Mouse (Mus musculus): ENCODE measurements around the gene Fitm2. TPM values are rescaled to one million over a fixed set of nuclear protein-coding genes. Genes with fewer than 3 reads are reported as not detected.

The Fitm2 gene
- polyA plus RNA-seq, 1 experiment from 2014 or later, result 3.8 TPM

- Histone ChIP-seq H3K36me3 (ENCODE audit: control insufficient read depth, insufficient read depth) (no peaks in the 10 kb centered on the region), H3K9ac (ENCODE audit: low read depth, low read length) (no peak overlapping the region), H3K9me3 (replicated peaks; ENCODE audit: control insufficient read depth, low read length) (no peaks in the 10 kb centered on the region), H3K4me1 (ENCODE audit: control insufficient read depth, low read depth, low read length) (no peaks in the 10 kb centered on the region), H3K4me2 (ENCODE audit: low read depth, low read length) (no peak overlapping the region), H3K27ac (ENCODE audit: low read length) (no peak overlapping the region), H3K4me3 (ENCODE audit: low read depth, low read length) (no peak overlapping the region), H3K27me3 (ENCODE audit: control insufficient read depth, insufficient read depth, low read depth, low read length) (peaks cover 24% of the 10 kb centered on the region)
- ATAC-seq (ENCODE audit: low read depth), result no peak
- WGBS (ENCODE audit: insufficient replicate concordance), result 18% methylated on average over 1 of the region's 1 CpGs
Measured at GRCm38 (mm10) chr2:163439488-163439887, 32.9 kb downstream of the Fitm2 start.

- no peak overlapping the region for H3K4me2 ChIP-seq (ENCODE audit: low read depth, low read length)
- no peaks in the 10 kb centered on the region for H3K36me3 ChIP-seq (ENCODE audit: control insufficient read depth, insufficient read depth)
- H3K4me1 ChIP-seq (ENCODE audit: control insufficient read depth, low read depth, low read length), result no peaks in the 10 kb centered on the region
- 3% methylated on average over 30 of the region's 30 CpGs for WGBS (ENCODE audit: insufficient replicate concordance)
- H3K9ac ChIP-seq (ENCODE audit: low read depth, low read length), result no peak overlapping the region
- no peak overlapping the region for H3K4me3 ChIP-seq (ENCODE audit: low read depth, low read length)
- H3K27me3 ChIP-seq (ENCODE audit: control insufficient read depth, insufficient read depth, low read depth, low read length), result peaks cover 24% of the 10 kb centered on the region
- no peak for ATAC-seq (ENCODE audit: low read depth)
- H3K9me3 ChIP-seq (replicated peaks; ENCODE audit: control insufficient read depth, low read length), result no peaks in the 10 kb centered on the region
- H3K27ac ChIP-seq (ENCODE audit: low read length), result no peak overlapping the region
Measured at GRCm38 (mm10) chr2:163438619-163439451, 33.6 kb downstream of the Fitm2 start.

GRCm38 (mm10) chr2:163438246-163438618 lies 34.2 kb downstream of the Fitm2 start, which contains the start of gene Gdap1l1:
TSS of gene Gdap1l1 (plus strand) at chr2:163438476.
- Histone ChIP-seq H3K27me3 (ENCODE audit: control insufficient read depth, insufficient read depth, low read depth, low read length) (peaks cover 24% of the 10 kb centered on the region), H3K36me3 (ENCODE audit: control insufficient read depth, insufficient read depth) (no peaks in the 10 kb centered on the region), H3K4me2 (ENCODE audit: low read depth, low read length) (no peak within 1 kb of the TSS), H3K9me3 (replicated peaks; ENCODE audit: control insufficient read depth, low read length) (no peaks in the 10 kb centered on the region), H3K9ac (ENCODE audit: low read depth, low read length) (no peak within 1 kb of the TSS), H3K27ac (ENCODE audit: low read length) (no peak within 1 kb of the TSS), H3K4me3 (ENCODE audit: low read depth, low read length) (no peak within 1 kb of the TSS), H3K4me1 (ENCODE audit: control insufficient read depth, low read depth, low read length) (no peaks in the 10 kb centered on the region)
- ATAC-seq (ENCODE audit: low read depth), result no peak
- WGBS (ENCODE audit: insufficient replicate concordance), result 7% methylated on average over 14 of the region's 18 CpGs

GRCm38 (mm10) chr2:163437800-163438199 lies 34.6 kb downstream of the Fitm2 start:
- no peaks in the 10 kb centered on the region for H3K36me3 ChIP-seq (ENCODE audit: control insufficient read depth, insufficient read depth)
- WGBS (ENCODE audit: insufficient replicate concordance), result 38% methylated on average over 4 of the region's 4 CpGs
- no peak overlapping the region for H3K9ac ChIP-seq (ENCODE audit: low read depth, low read length)
- ATAC-seq (ENCODE audit: low read depth), result no peak
- no peak overlapping the region for H3K4me2 ChIP-seq (ENCODE audit: low read depth, low read length)
- peaks cover 24% of the 10 kb centered on the region for H3K27me3 ChIP-seq (ENCODE audit: control insufficient read depth, insufficient read depth, low read depth, low read length)
- no peak overlapping the region for H3K27ac ChIP-seq (ENCODE audit: low read length)
- H3K4me1 ChIP-seq (ENCODE audit: control insufficient read depth, low read depth, low read length), result no peaks in the 10 kb centered on the region
- H3K4me3 ChIP-seq (ENCODE audit: low read depth, low read length), result no peak overlapping the region
- no peaks in the 10 kb centered on the region for H3K9me3 ChIP-seq (replicated peaks; ENCODE audit: control insufficient read depth, low read length)

- ATAC-seq (ENCODE audit: low read depth), result no peak
- H3K27me3 ChIP-seq (ENCODE audit: control insufficient read depth, insufficient read depth, low read depth, low read length), result peaks cover 15% of the 10 kb centered on the region
- H3K4me2 ChIP-seq (ENCODE audit: low read depth, low read length), result no peak overlapping the region
- 23% methylated on average over 4 of the region's 4 CpGs for WGBS (ENCODE audit: insufficient replicate concordance)
- H3K36me3 ChIP-seq (ENCODE audit: control insufficient read depth, insufficient read depth), result no peaks in the 10 kb centered on the region
- H3K9ac ChIP-seq (ENCODE audit: low read depth, low read length), result no peak overlapping the region
- no peak overlapping the region for H3K4me3 ChIP-seq (ENCODE audit: low read depth, low read length)
- H3K9me3 ChIP-seq (replicated peaks; ENCODE audit: control insufficient read depth, low read length), result no peaks in the 10 kb centered on the region
- no peaks in the 10 kb centered on the region for H3K4me1 ChIP-seq (ENCODE audit: control insufficient read depth, low read depth, low read length)
- no peak overlapping the region for H3K27ac ChIP-seq (ENCODE audit: low read length)
Measured at GRCm38 (mm10) chr2:163433971-163434370, 38.5 kb downstream of the Fitm2 start.

GRCm38 (mm10) chr2:163431289-163431688 lies 41.1 kb downstream of the Fitm2 start:
- Histone ChIP-seq H3K4me2 (ENCODE audit: low read depth, low read length) (no peak overlapping the region), H3K9me3 (replicated peaks; ENCODE audit: control insufficient read depth, low read length) (no peaks in the 10 kb centered on the region), H3K9ac (ENCODE audit: low read depth, low read length) (no peak overlapping the region), H3K4me1 (ENCODE audit: control insufficient read depth, low read depth, low read length) (no peaks in the 10 kb centered on the region), H3K27me3 (ENCODE audit: control insufficient read depth, insufficient read depth, low read depth, low read length) (no peaks in the 10 kb centered on the region), H3K4me3 (ENCODE audit: low read depth, low read length) (no peak overlapping the region), H3K36me3 (ENCODE audit: control insufficient read depth, insufficient read depth) (no peaks in the 10 kb centered on the region), H3K27ac (ENCODE audit: low read length) (no peak overlapping the region)
- 61% methylated on average over 9 of the region's 9 CpGs for WGBS (ENCODE audit: insufficient replicate concordance)
- no peak for ATAC-seq (ENCODE audit: low read depth)

GRCm38 (mm10) chr2:163428346-163429011 lies 44.0 kb downstream of the Fitm2 start:
- no peak overlapping the region for H3K4me3 ChIP-seq (ENCODE audit: low read depth, low read length)
- WGBS (ENCODE audit: insufficient replicate concordance), result 34% methylated on average over 4 of the region's 4 CpGs
- H3K9me3 ChIP-seq (replicated peaks; ENCODE audit: control insufficient read depth, low read length), result no peaks in the 10 kb centered on the region
- H3K4me2 ChIP-seq (ENCODE audit: low read depth, low read length), result no peak overlapping the region
- H3K27ac ChIP-seq (ENCODE audit: low read length), result no peak overlapping the region
- no peaks in the 10 kb centered on the region for H3K36me3 ChIP-seq (ENCODE audit: control insufficient read depth, insufficient read depth)
- no peak overlapping the region for H3K9ac ChIP-seq (ENCODE audit: low read depth, low read length)
- no peaks in the 10 kb centered on the region for H3K27me3 ChIP-seq (ENCODE audit: control insufficient read depth, insufficient read depth, low read depth, low read length)
- no peak for ATAC-seq (ENCODE audit: low read depth)
- no peaks in the 10 kb centered on the region for H3K4me1 ChIP-seq (ENCODE audit: control insufficient read depth, low read depth, low read length)

GRCm38 (mm10) chr2:163424597-163424996 lies 47.8 kb downstream of the Fitm2 start, which contains the start of gene Oser1:
TSS of gene Oser1 (minus strand) at chr2:163424697.
- WGBS (ENCODE audit: insufficient replicate concordance), result 62% methylated on average over 6 of the region's 6 CpGs
- Histone ChIP-seq H3K4me3 (ENCODE audit: low read depth, low read length) (no peak within 1 kb of the TSS), H3K27me3 (ENCODE audit: control insufficient read depth, insufficient read depth, low read depth, low read length) (no peaks in the 10 kb centered on the region), H3K9me3 (replicated peaks; ENCODE audit: control insufficient read depth, low read length) (no peaks in the 10 kb centered on the region), H3K4me1 (ENCODE audit: control insufficient read depth, low read depth, low read length) (peaks cover 5% of the 10 kb centered on the region), H3K27ac (ENCODE audit: low read length) (no peak within 1 kb of the TSS), H3K9ac (ENCODE audit: low read depth, low read length) (no peak within 1 kb of the TSS), H3K36me3 (ENCODE audit: control insufficient read depth, insufficient read depth) (no peaks in the 10 kb centered on the region), H3K4me2 (ENCODE audit: low read depth, low read length) (no peak within 1 kb of the TSS)
- ATAC-seq (ENCODE audit: low read depth), result no peak
